Mouse (Mus musculus) megakaryocyte, embryonic 14.5 days (primary cell): ENCODE measurements at regions not wholly inside any gene's neighbourhood (a gene's known extent, or its start where the extent isn't known, plus 50 kb on each side); places are given as distances from the start of the nearest gene placed in this dataset.

Experiments used
- FLI1 ChIP-seq: IDR thresholded peaks from 2 replicates; pipeline ENCODE4 v1.6.1; 2012; ENCODE audit warnings: low read length, inconsistent platforms, mixed read lengths
- GATA1 ChIP-seq: IDR thresholded peaks from 3 replicates; pipeline ENCODE4 v1.6.1; 2012; ENCODE audit warnings: mixed read lengths, low read length, inconsistent platforms, borderline replicate concordance

DNA sequence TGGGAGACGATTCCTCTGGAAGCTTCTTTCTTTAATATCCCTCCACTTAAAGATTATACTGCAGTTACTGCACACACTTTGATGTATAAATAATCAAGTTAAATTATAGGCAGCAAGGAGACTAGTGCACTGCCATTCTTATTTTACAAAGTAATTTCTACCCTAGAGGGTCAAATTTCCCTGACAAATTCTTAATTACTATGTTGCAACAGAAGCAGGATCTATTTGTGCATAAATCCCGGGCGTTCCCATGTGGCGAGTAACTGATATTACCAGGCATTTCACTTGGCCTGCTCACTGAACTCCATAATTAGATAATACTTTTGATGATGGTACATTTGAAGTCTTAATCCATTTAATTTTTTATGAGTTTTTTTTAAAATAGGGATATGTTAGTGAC lies 222.7 kb downstream of the Rergl start:
- TF ChIP-seq GATA1 (no peak), FLI1 (no peak)
